14 mouse cellular contexts compared by ENCODE assay signal in the genomic region with DNA sequence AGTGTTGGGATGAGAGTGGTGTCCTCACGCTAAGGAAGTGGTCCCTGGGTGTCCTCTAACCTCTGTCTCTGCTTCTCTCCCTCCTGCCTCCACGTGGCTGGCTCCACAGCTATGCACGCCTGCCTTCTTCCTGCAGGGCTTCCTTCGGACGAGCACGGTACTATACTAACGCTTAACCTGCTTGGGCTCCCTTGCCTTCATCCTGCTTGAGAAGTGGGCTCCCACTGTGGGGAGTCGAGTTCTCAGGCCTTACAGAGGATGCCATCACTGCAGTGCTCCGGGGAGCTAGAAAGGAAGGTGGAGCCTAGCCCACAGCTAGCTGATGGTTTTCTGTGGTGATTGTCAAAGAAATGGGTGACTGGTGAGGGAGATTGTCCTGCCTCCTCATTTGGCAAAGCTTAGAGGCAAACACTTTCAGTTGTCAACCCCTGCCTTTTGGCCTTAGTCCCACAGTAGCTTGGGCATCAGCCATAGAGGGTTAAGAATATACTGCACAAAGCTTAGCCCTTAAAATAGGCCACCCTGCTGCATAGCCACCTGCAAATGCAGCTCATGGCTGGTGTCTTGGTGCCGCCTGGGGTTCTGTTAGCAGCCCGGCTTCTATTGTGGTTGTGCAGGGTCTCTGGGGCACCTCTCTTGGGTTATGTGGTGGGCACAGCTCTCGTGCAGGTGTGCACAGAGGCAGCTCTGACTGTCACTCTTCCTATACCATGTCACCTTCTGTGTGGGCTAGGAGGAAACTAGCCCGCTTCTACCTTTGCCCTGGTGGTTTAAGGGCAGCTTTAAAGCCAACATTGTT.
"Had no signal": no experiment of that assay in that cellular context is flagged by ENCODE, and none has a peak within 500 bp of the region (broad histone marks: within the 10 kb centered on the region; RNA-seq: fewer than 3 reads in every experiment).

No protein-coding gene starts in this region.

- ATAC-seq: intestine, postnatal 0 days; liver, embryonic 12.5 days; midbrain, embryonic 16.5 days had no signal

- H3K27ac ChIP-seq: kidney, postnatal 0 days; layer of hippocampus, adult 2 months; limb, embryonic 15.5 days; liver, embryonic 12.5 days; midbrain, embryonic 10.5 days; neural tube, embryonic 13.5 days had no signal

- H3K4me2 ChIP-seq: limb, embryonic 15.5 days; liver, embryonic 12.5 days; lung, embryonic 14.5 days; neural tube, embryonic 13.5 days had no signal

- DNase-seq: kidney, adult 9 months; kidney, postnatal 4 days; lung, embryonic 14.5 days; lung, postnatal 10 days; lung, postnatal 4 days; right cerebral cortex, postnatal 14 days had no signal

- H3K4me3 ChIP-seq: layer of hippocampus, adult 2 months; limb, embryonic 15.5 days; liver, embryonic 12.5 days; midbrain, embryonic 10.5 days; neural tube, embryonic 13.5 days had no signal

- H3K9me3 ChIP-seq: limb, embryonic 15.5 days; liver, embryonic 12.5 days; midbrain, embryonic 10.5 days; neural tube, embryonic 13.5 days had no signal

- H3K4me1 ChIP-seq: liver, embryonic 12.5 days had no signal

- H3K36me3 ChIP-seq: limb, embryonic 15.5 days; liver, embryonic 12.5 days; midbrain, embryonic 10.5 days; neural tube, embryonic 13.5 days had no signal

- H3K27me3 ChIP-seq: limb, embryonic 15.5 days; liver, embryonic 12.5 days; neural tube, embryonic 13.5 days had no signal

- H3K9ac ChIP-seq: limb, embryonic 15.5 days; liver, embryonic 12.5 days; lung, embryonic 14.5 days; neural tube, embryonic 13.5 days had no signal
